Comparison of ENCODE assay signal across 10 mouse cellular contexts in the genomic region with DNA sequence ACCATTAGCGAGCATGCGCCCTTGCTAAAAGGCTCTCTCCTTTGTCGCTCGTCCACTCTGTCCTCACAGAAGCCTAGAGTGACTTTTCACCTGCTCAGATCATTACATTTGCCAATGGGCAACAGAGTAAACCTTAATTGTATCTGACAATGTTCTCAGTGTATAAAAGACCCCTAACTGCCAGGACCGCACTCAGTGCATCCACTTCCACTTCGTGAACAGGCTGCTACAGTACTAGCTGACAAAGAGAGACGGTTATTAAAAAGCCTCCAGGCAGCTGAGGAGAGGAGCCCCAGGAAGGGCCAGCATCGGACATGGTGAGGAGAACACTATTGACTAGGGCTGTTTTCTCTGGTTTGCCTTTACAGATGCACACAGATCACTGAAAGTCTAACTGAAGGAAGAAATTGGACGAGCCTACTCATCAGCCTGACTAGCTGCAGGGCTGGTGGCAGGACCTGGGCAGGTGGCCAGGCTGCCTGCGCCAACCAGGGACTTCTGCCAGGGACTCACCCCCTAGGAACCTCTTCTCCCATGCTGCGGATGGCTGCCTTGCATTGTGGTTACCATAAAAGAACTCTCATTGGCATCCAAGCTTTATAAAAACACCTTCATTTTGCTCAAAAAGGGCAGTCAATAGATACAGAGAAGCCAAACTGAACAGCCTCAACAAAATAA. TPM values are rescaled to one million over a fixed set of nuclear protein-coding genes. Genes with fewer than 3 reads are reported as not detected.
A peak's percentile ranks its signal among the peaks of the same experiment; 100 is the strongest.
DNase-seq lines count a peak whose midpoint lies in the region; ATAC-seq and TF ChIP-seq lines count a peak whose summit lies in the region.
"Had no signal": no experiment of that assay in that cellular context is flagged by ENCODE, and none has a peak within 500 bp of the region (broad histone marks: within the 10 kb centered on the region; RNA-seq: fewer than 3 reads in every experiment).

No protein-coding gene starts in this region.

- H3K9ac ChIP-seq in midbrain, embryonic 14.5 days (replicated peaks; ENCODE audit: low read length), result no peak overlapping the region
- no peak overlapping the region for H3K9ac ChIP-seq in midbrain, embryonic 13.5 days (replicated peaks)
- H3K9ac ChIP-seq in neural tube, embryonic 14.5 days (replicated peaks; ENCODE audit: low read depth, low read length), result no peak overlapping the region
- H3K9ac ChIP-seq: limb, embryonic 13.5 days had no signal

- no peak overlapping the region for H3K4me2 ChIP-seq in midbrain, embryonic 14.5 days (ENCODE audit: low read length)
- no peak overlapping the region for H3K4me2 ChIP-seq in midbrain, embryonic 13.5 days (replicated peaks)
- H3K4me2 ChIP-seq in neural tube, embryonic 14.5 days (ENCODE audit: low read depth, low read length), result no peak overlapping the region
- H3K4me2 ChIP-seq: limb, embryonic 13.5 days had no signal

- WGBS in midbrain, embryonic 14.5 days, result 84% methylated on average over 11 of the region's 11 CpGs
- WGBS in midbrain, embryonic 13.5 days, result 87% methylated on average over 11 of the region's 11 CpGs
- WGBS in neural tube, embryonic 14.5 days, result 72% methylated on average over 11 of the region's 11 CpGs

- ATAC-seq in midbrain, embryonic 14.5 days (ENCODE audit: low FRiP score, low TSS enrichment), result peak; percentile 46; the same call in 1 of the 2 replicates
- ATAC-seq in midbrain, embryonic 13.5 days, result no peak
- ATAC-seq in neural tube, embryonic 14.5 days (ENCODE audit: low read depth), result peak; percentile 53; the same call in 1 of the 2 replicates

- no peak overlapping the region for H3K4me3 ChIP-seq in gastrocnemius, adult 2 months
- no peak overlapping the region for H3K4me3 ChIP-seq in midbrain, embryonic 14.5 days (replicated peaks; ENCODE audit: low read depth, low read length)
- H3K4me3 ChIP-seq in midbrain, embryonic 13.5 days (replicated peaks), result no peak overlapping the region
- no peak overlapping the region for H3K4me3 ChIP-seq in neural tube, embryonic 14.5 days (ENCODE audit: low read depth, low read length)
- H3K4me3 ChIP-seq: limb, embryonic 13.5 days had no signal

- intact Hi-C loops in gastrocnemius, adult 2 months (cut with DNase I), result no loop called here
- intact Hi-C loops in gastrocnemius, postnatal 36 days (cut with DNase I), result no loop called here

- TF ChIP-seq CTCF in gastrocnemius, adult 2 months (IDR thresholded peaks at IDR 0.05), result no peak

- H3K9me3 ChIP-seq in midbrain, embryonic 14.5 days (ENCODE audit: control insufficient read depth, low read length), result no peaks in the 10 kb centered on the region
- no peaks in the 10 kb centered on the region for H3K9me3 ChIP-seq in midbrain, embryonic 13.5 days
- no peaks in the 10 kb centered on the region for H3K9me3 ChIP-seq in neural tube, embryonic 14.5 days (ENCODE audit: control insufficient read depth, low read length)
- H3K9me3 ChIP-seq: limb, embryonic 13.5 days had no signal

- DNase-seq in gastrocnemius, adult 2 months, result peak; percentile 73
- no peak for DNase-seq in gastrocnemius, postnatal 36 days
- DNase-seq in midbrain, embryonic 14.5 days, result peak; percentile 51
- DNase-seq in cerebellum, postnatal 10 days, result peak; percentile 97
- no peak for DNase-seq in spleen, postnatal 4 days (ENCODE audit: low spot score in 2 of 2)
- DNase-seq in urinary bladder, postnatal 4 days (ENCODE audit: low spot score in 2 of 2), result no peak

- no peaks in the 10 kb centered on the region for H3K4me1 ChIP-seq in midbrain, embryonic 14.5 days (ENCODE audit: control insufficient read depth, insufficient read depth, low read length)
- H3K4me1 ChIP-seq in midbrain, embryonic 13.5 days (replicated peaks), result no peaks in the 10 kb centered on the region
- no peaks in the 10 kb centered on the region for H3K4me1 ChIP-seq in neural tube, embryonic 14.5 days (ENCODE audit: control insufficient read depth, insufficient read depth, low read length)
- H3K4me1 ChIP-seq: limb, embryonic 13.5 days had no signal

- H3K36me3 ChIP-seq in midbrain, embryonic 14.5 days (ENCODE audit: control insufficient read depth, insufficient read depth, low read length), result peaks cover 80% of the 10 kb centered on the region
- H3K36me3 ChIP-seq in midbrain, embryonic 13.5 days, result peaks cover 78% of the 10 kb centered on the region
- peaks cover 52% of the 10 kb centered on the region for H3K36me3 ChIP-seq in neural tube, embryonic 14.5 days (ENCODE audit: control insufficient read depth, insufficient read depth, low read length)

- H3K27me3 ChIP-seq in midbrain, embryonic 14.5 days (ENCODE audit: control insufficient read depth, insufficient read depth, low read length), result no peaks in the 10 kb centered on the region
- H3K27me3 ChIP-seq in midbrain, embryonic 13.5 days, result no peaks in the 10 kb centered on the region
- no peaks in the 10 kb centered on the region for H3K27me3 ChIP-seq in neural tube, embryonic 14.5 days (ENCODE audit: control insufficient read depth, insufficient read depth, low read length)
- H3K27me3 ChIP-seq: limb, embryonic 13.5 days had no signal

- no peak overlapping the region for H3K27ac ChIP-seq in gastrocnemius, adult 2 months
- H3K27ac ChIP-seq in midbrain, embryonic 14.5 days (replicated peaks; ENCODE audit: low read depth, low read length), result no peak overlapping the region
- H3K27ac ChIP-seq in midbrain, embryonic 13.5 days, result no peak overlapping the region
- no peak overlapping the region for H3K27ac ChIP-seq in neural tube, embryonic 14.5 days (ENCODE audit: low read depth, low read length)
- H3K27ac ChIP-seq: limb, embryonic 13.5 days had no signal

RNA-seq across cellular contexts. Expression of a gene that starts 9.5 kb away (rescaled TPM):
- not detected for total RNA-seq in gastrocnemius, adult 2 months (2021)
- not detected for total RNA-seq in gastrocnemius, postnatal 36 days (2021)
- not detected in 2 replicates for polyA plus RNA-seq in midbrain, embryonic 14.5 days (2014; fragmentation: Nextera tagmentation; extraction: Ambion mirVana)
- polyA plus RNA-seq in midbrain, embryonic 13.5 days (2015; fragmentation: Nextera tagmentation; extraction: Ambion mirVana), result not detected in 2 replicates
- polyA plus RNA-seq in neural tube, embryonic 14.5 days (2014; fragmentation: Nextera tagmentation; extraction: Ambion mirVana), result not detected in 2 replicates
- total RNA-seq: granulocyte monocyte progenitor cell, adult 5-6 weeks had no signal
- polyA plus RNA-seq: limb, embryonic 13.5 days had no signal

RNA-seq across cellular contexts. Expression of a gene that starts 18.2 kb away (rescaled TPM):
- 1 to 10 TPM; 5.8 to 8.7 TPM for total RNA-seq in gastrocnemius, adult 2 months (2021)
- 1 to 10 TPM; 5.4 to 6.4 TPM for total RNA-seq in gastrocnemius, postnatal 36 days (2021)
- 76.4 and 149 TPM in 2 replicates for polyA plus RNA-seq in midbrain, embryonic 14.5 days (2014; fragmentation: Nextera tagmentation; extraction: Ambion mirVana)
- 253 and 274 TPM in 2 replicates for polyA plus RNA-seq in midbrain, embryonic 13.5 days (2015; fragmentation: Nextera tagmentation; extraction: Ambion mirVana)
- 58.5 and 73.7 TPM in 2 replicates for polyA plus RNA-seq in neural tube, embryonic 14.5 days (2014; fragmentation: Nextera tagmentation; extraction: Ambion mirVana)

RNA-seq across cellular contexts. Expression of a gene that starts 52.6 kb away (rescaled TPM):
- 10 to 100 TPM; 12.4 to 12.9 TPM for total RNA-seq in gastrocnemius, adult 2 months (2021)
- total RNA-seq in gastrocnemius, postnatal 36 days (2021), result 10 to 100 TPM in 1 of 2 experiments, 1 to 10 TPM in 1; 8.9 to 12.5 TPM
- 16.1 and 17.2 TPM in 2 replicates for polyA plus RNA-seq in midbrain, embryonic 14.5 days (2014; fragmentation: Nextera tagmentation; extraction: Ambion mirVana)
- 25.1 and 26.2 TPM in 2 replicates for polyA plus RNA-seq in midbrain, embryonic 13.5 days (2015; fragmentation: Nextera tagmentation; extraction: Ambion mirVana)
- polyA plus RNA-seq in neural tube, embryonic 14.5 days (2014; fragmentation: Nextera tagmentation; extraction: Ambion mirVana), result 13.8 and 17.7 TPM in 2 replicates

RNA-seq across cellular contexts. Expression of a gene that starts 52.6 kb away (rescaled TPM):
- 10 to 100 TPM; 14.9 to 24.0 TPM for total RNA-seq in gastrocnemius, adult 2 months (2021)
- 10 to 100 TPM; 16.4 to 18.3 TPM for total RNA-seq in gastrocnemius, postnatal 36 days (2021)
- 36.3 and 41.5 TPM in 2 replicates for polyA plus RNA-seq in midbrain, embryonic 14.5 days (2014; fragmentation: Nextera tagmentation; extraction: Ambion mirVana)
- 54.0 and 55.0 TPM in 2 replicates for polyA plus RNA-seq in midbrain, embryonic 13.5 days (2015; fragmentation: Nextera tagmentation; extraction: Ambion mirVana)
- 38.7 and 39.4 TPM in 2 replicates for polyA plus RNA-seq in neural tube, embryonic 14.5 days (2014; fragmentation: Nextera tagmentation; extraction: Ambion mirVana)

Comparison
In these comparisons a context has a peak if more than half of its experiments do, and no peak if none do; other contexts are left out.
1. DNase-seq: peak in gastrocnemius, adult 2 months (single experiment), midbrain, embryonic 14.5 days (single experiment) and cerebellum, postnatal 10 days (2 of 2); none in gastrocnemius, postnatal 36 days (0 of 2), spleen, postnatal 4 days (0 of 2) and urinary bladder, postnatal 4 days (0 of 2).